Mouse (Mus musculus) forebrain, embryonic 13.5 days (tissue): ENCODE data around the gene A4gnt. TPM values are rescaled to one million over a fixed set of nuclear protein-coding genes. Genes with fewer than 3 reads are reported as not detected.
A peak's percentile ranks its signal among the peaks of the same experiment; 100 is the strongest.

Experiments
- ATAC-seq: fragments of 200-750 bp; cut with Nextera tagmentation; 2 replicates; pipeline ENCODE4 v1.8.0; 2017
- H3K27ac ChIP-seq: fragments of 300-500 bp; sonication (generic); 2 replicates; pipeline ENCODE4 v1.5.1; 2015; ENCODE audit warnings: inconsistent platforms, mild to moderate bottlenecking, moderate library complexity
- H3K27me3 ChIP-seq: fragments of 300-500 bp; sonication (generic); 2 replicates; pipeline ENCODE4 v1.6.1; 2015; ENCODE audit warnings: mild to moderate bottlenecking, inconsistent platforms
- H3K36me3 ChIP-seq: fragments of 300-500 bp; sonication (generic); 2 replicates; pipeline ENCODE4 v1.6.1; 2015; ENCODE audit warnings: mild to moderate bottlenecking, inconsistent platforms; ENCODE audit not compliant: poor library complexity, severe bottlenecking
- H3K4me1 ChIP-seq: fragments of 300-500 bp; sonication (generic); 2 replicates; pipeline ENCODE4 v1.6.1; 2015; ENCODE audit warnings: inconsistent platforms
- H3K4me2 ChIP-seq: fragments of 300-500 bp; sonication (generic); 2 replicates; pipeline ENCODE4 v1.6.1; 2015; ENCODE audit warnings: inconsistent platforms, mild to moderate bottlenecking, moderate library complexity
- H3K4me3 ChIP-seq: fragments of 300-500 bp; sonication (generic); 2 replicates; pipeline ENCODE4 v1.5.1; 2015; ENCODE audit warnings: mild to moderate bottlenecking, inconsistent platforms
- H3K9ac ChIP-seq: fragments of 300-500 bp; sonication (generic); 2 replicates; pipeline ENCODE4 v1.6.1; 2015; ENCODE audit warnings: mild to moderate bottlenecking, inconsistent platforms
- H3K9me3 ChIP-seq: fragments of 300-500 bp; sonication (generic); replicated peaks from 2 replicates; pipeline ENCODE4 v1.6.1; 2016; ENCODE audit warnings: inconsistent platforms
- WGBS: fragments of 180-500 bp; shearing (Covaris S2); methylation state at CpG from one replicate; pipeline ENCODE4 v1.1.7; 2015; 5-methylcytosine and 5-hydroxymethylcytosine counted together
- polyA plus RNA-seq: library from polyadenylated mRNA; unstranded; fragments of >200 nt; fragmentation: Nextera tagmentation; extraction: Ambion mirVana; gene quantifications from 2 replicates; pipeline ENCODE4 v1.2.1, GENCODE M21; 2015

A4gnt gene
- polyA plus RNA-seq, 1 experiment from 2014 or later, result not detected

GRCm38 (mm10) chr9:99637736-99638135 is 25.4 kb downstream of the A4gnt start:
- no peak for ATAC-seq
- no peaks in the 10 kb centered on the region for H3K4me1 ChIP-seq
- H3K27me3 ChIP-seq, result no peaks in the 10 kb centered on the region
- no peak overlapping the region for H3K4me3 ChIP-seq
- peaks cover 50% of the 10 kb centered on the region for H3K36me3 ChIP-seq
- no peak overlapping the region for H3K9ac ChIP-seq
- WGBS, result 95% methylated on average over 13 of the region's 13 CpGs
- H3K9me3 ChIP-seq, result no peaks in the 10 kb centered on the region
- no peak overlapping the region for H3K27ac ChIP-seq
- no peak overlapping the region for H3K4me2 ChIP-seq

- Histone ChIP-seq H3K4me3 (no peak overlapping the region), H3K4me1 (no peaks in the 10 kb centered on the region), H3K9me3 (no peaks in the 10 kb centered on the region), H3K27me3 (no peaks in the 10 kb centered on the region), H3K27ac (no peak overlapping the region), H3K36me3 (peaks cover 61% of the 10 kb centered on the region), H3K9ac (no peak overlapping the region), H3K4me2 (no peak overlapping the region)
- 92% methylated on average over 5 of the region's 5 CpGs for WGBS
- ATAC-seq, result no peak
Observed at GRCm38 (mm10) chr9:99639957-99640356, 27.7 kb downstream of the A4gnt start.

GRCm38 (mm10) chr9:99645416-99645815 is 33.1 kb downstream of the A4gnt start:
- H3K36me3 ChIP-seq, result peaks cover 73% of the 10 kb centered on the region
- H3K27ac ChIP-seq, result no peak overlapping the region
- no peak overlapping the region for H3K4me2 ChIP-seq
- ATAC-seq, result no peak
- H3K9me3 ChIP-seq, result no peaks in the 10 kb centered on the region
- H3K9ac ChIP-seq, result no peak overlapping the region
- H3K4me1 ChIP-seq, result no peaks in the 10 kb centered on the region
- whole genome bisulfite sequencing, result 92% methylated on average over 6 of the region's 6 CpGs
- no peak overlapping the region for H3K4me3 ChIP-seq
- no peaks in the 10 kb centered on the region for H3K27me3 ChIP-seq

- no peak for ATAC-seq
Observed at GRCm38 (mm10) chr9:99646102-99646501, 33.8 kb downstream of the A4gnt start.

GRCm38 (mm10) chr9:99660756-99661155 is 48.5 kb downstream of the A4gnt start:
- Histone ChIP-seq H3K4me3 (no peak overlapping the region), H3K4me1 (no peaks in the 10 kb centered on the region), H3K27ac (no peak overlapping the region), H3K36me3 (peaks cover 51% of the 10 kb centered on the region), H3K9me3 (no peaks in the 10 kb centered on the region), H3K27me3 (no peaks in the 10 kb centered on the region), H3K9ac (no peak overlapping the region), H3K4me2 (no peak overlapping the region)
- ATAC-seq, result no peak
- 82% methylated on average over 10 of the region's 10 CpGs for WGBS

More at GRCm38 (mm10) chr9:99646102-99646501, 33.8 kb downstream of the A4gnt start:
- no peak overlapping the region for H3K9ac ChIP-seq
- H3K27ac ChIP-seq, result no peak overlapping the region
- H3K4me3 ChIP-seq, result no peak overlapping the region
- 96% methylated on average over 6 of the region's 6 CpGs for WGBS
- H3K4me1 ChIP-seq, result no peaks in the 10 kb centered on the region
- H3K9me3 ChIP-seq, result no peaks in the 10 kb centered on the region
- H3K36me3 ChIP-seq, result peaks cover 80% of the 10 kb centered on the region
- no peak overlapping the region for H3K4me2 ChIP-seq
- no peaks in the 10 kb centered on the region for H3K27me3 ChIP-seq

- Histone ChIP-seq H3K36me3 (peaks cover 48% of the 10 kb centered on the region), H3K9ac (no peak overlapping the region), H3K27ac (no peak overlapping the region), H3K4me2 (no peak overlapping the region), H3K9me3 (no peaks in the 10 kb centered on the region), H3K4me3 (no peak overlapping the region), H3K4me1 (no peaks in the 10 kb centered on the region), H3K27me3 (no peaks in the 10 kb centered on the region)
- no peak for ATAC-seq
- WGBS, result 81% methylated on average over 16 of the region's 16 CpGs
Observed at GRCm38 (mm10) chr9:99661606-99662166, 49.4 kb downstream of the A4gnt start.

- WGBS, result 29% methylated on average over 7 of the region's 7 CpGs
- Histone ChIP-seq H3K27ac (no peak overlapping the region), H3K36me3 (peaks cover 46% of the 10 kb centered on the region), H3K9me3 (no peaks in the 10 kb centered on the region), H3K4me1 (no peaks in the 10 kb centered on the region), H3K4me2 (no peak overlapping the region), H3K4me3 (no peak overlapping the region), H3K9ac (no peak overlapping the region), H3K27me3 (no peaks in the 10 kb centered on the region)
- ATAC-seq, result peak; percentile 51
Observed at GRCm38 (mm10) chr9:99662406-99662805, 50.1 kb downstream of the A4gnt start.

GRCm38 (mm10) chr9:99662887-99663286 is 50.6 kb downstream of the A4gnt start:
- H3K4me3 ChIP-seq, result no peak overlapping the region
- H3K27ac ChIP-seq, result no peak overlapping the region
- H3K27me3 ChIP-seq, result no peaks in the 10 kb centered on the region
- no peak overlapping the region for H3K4me2 ChIP-seq
- 91% methylated on average over 10 of the region's 10 CpGs for WGBS
- H3K9me3 ChIP-seq, result no peaks in the 10 kb centered on the region
- H3K4me1 ChIP-seq, result no peaks in the 10 kb centered on the region
- 0 out of 2 replicates have a peak, but pooled peaks have one; percentile 19 for ATAC-seq
- peaks cover 51% of the 10 kb centered on the region for H3K36me3 ChIP-seq
- no peak overlapping the region for H3K9ac ChIP-seq

GRCm38 (mm10) chr9:99667596-99667995 is 55.3 kb downstream of the A4gnt start:
- H3K4me3 ChIP-seq, result no peak overlapping the region
- H3K4me2 ChIP-seq, result no peak overlapping the region
- 0 out of 2 replicates have a peak, but pooled peaks cover 3% of the 10 kb centered on the region for H3K9me3 ChIP-seq
- H3K9ac ChIP-seq, result no peak overlapping the region
- no peak for ATAC-seq
- H3K27me3 ChIP-seq, result no peaks in the 10 kb centered on the region
- no peaks in the 10 kb centered on the region for H3K4me1 ChIP-seq
- 88% methylated on average over 8 of the region's 8 CpGs for WGBS
- no peak overlapping the region for H3K27ac ChIP-seq
- H3K36me3 ChIP-seq, result peaks cover 64% of the 10 kb centered on the region

- Histone ChIP-seq H3K9ac (no peak overlapping the region), H3K36me3 (peaks cover 37% of the 10 kb centered on the region), H3K4me2 (no peak overlapping the region), H3K4me1 (no peaks in the 10 kb centered on the region), H3K27me3 (no peaks in the 10 kb centered on the region), H3K4me3 (no peak overlapping the region), H3K27ac (no peak overlapping the region), H3K9me3 (0 out of 2 replicates have a peak, but pooled peaks cover 3% of the 10 kb centered on the region)
- ATAC-seq, result no peak
- 30% methylated on average over 2 of the region's 2 CpGs for WGBS
Observed at GRCm38 (mm10) chr9:99671603-99672002, 59.3 kb downstream of the A4gnt start.

Other genes with a start within 250 kb of the A4gnt start
- 43.4 and 44.8 TPM in 2 replicates for gene Mras, start 175.1 kb upstream of the A4gnt start, polyA plus RNA-seq
- 0.56 and 0.72 TPM in 2 replicates for gene Nme9, start 161.0 kb upstream of the A4gnt start, polyA plus RNA-seq
- 50.4 and 54.0 TPM in 2 replicates for gene Armc8, start 43.6 kb upstream of the A4gnt start, polyA plus RNA-seq
- gene Dbr1, start 36.7 kb upstream of the A4gnt start, polyA plus RNA-seq, result 31.8 and 37.8 TPM in 2 replicates
- 14.0 and 17.9 TPM in 2 replicates for gene Dzip1l, start 17.0 kb downstream of the A4gnt start, polyA plus RNA-seq
- not detected in 2 replicates for gene Cldn18, start 104.8 kb downstream of the A4gnt start, polyA plus RNA-seq